Mouse (Mus musculus) forebrain, embryonic 14.5 days (tissue): ENCODE data around the gene Arid1b. TPM values are rescaled to one million over a fixed set of nuclear protein-coding genes. Genes with fewer than 3 reads are reported as not detected.
A peak's percentile ranks its signal among the peaks of the same experiment; 100 is the strongest.

Source experiments
- ATAC-seq: fragments of 200-750 bp; cut with Nextera tagmentation; 2 replicates; pipeline ENCODE4 v1.8.0; 2017; ENCODE audit warnings: mild to moderate bottlenecking, moderate library complexity
- DNase-seq: peaks from one replicate; pipeline ENCODE4 v3.0.0-alpha.2; 2015; ENCODE audit warnings: low spot score
- H3K27ac ChIP-seq: fragments of 300-500 bp; sonication (generic); 2 replicates; pipeline ENCODE4 v1.5.1; 2014; ENCODE audit warnings: low read depth, mild to moderate bottlenecking, control low read depth, low read length, moderate library complexity
- H3K27me3 ChIP-seq: fragments of 300-500 bp; sonication (generic); replicated peaks from 2 replicates; pipeline ENCODE4 v1.6.1; 2014; ENCODE audit warnings: low read length, control low read depth, mixed read lengths; ENCODE audit not compliant: control insufficient read depth, insufficient read depth
- H3K36me3 ChIP-seq: fragments of 300-500 bp; sonication (generic); 2 replicates; pipeline ENCODE4 v1.6.1; 2014; ENCODE audit warnings: low read length, control low read depth; ENCODE audit not compliant: control insufficient read depth, insufficient read depth
- H3K4me1 ChIP-seq: fragments of 300-500 bp; sonication (generic); 2 replicates; pipeline ENCODE4 v1.6.1; 2014; ENCODE audit warnings: antibody characterized with exemption, low read length, control low read depth; ENCODE audit not compliant: control insufficient read depth, insufficient read depth
- H3K4me2 ChIP-seq: fragments of 300-500 bp; sonication (generic); 2 replicates; pipeline ENCODE4 v1.6.1; 2014; ENCODE audit warnings: mild to moderate bottlenecking, control low read depth, low read length
- H3K4me3 ChIP-seq: fragments of 300-500 bp; sonication (generic); 2 replicates; pipeline ENCODE4 v1.5.1; 2014; ENCODE audit warnings: low read depth, low read length, control low read depth
- H3K9ac ChIP-seq: fragments of 300-500 bp; sonication (generic); 2 replicates; pipeline ENCODE4 v1.6.1; 2014; ENCODE audit warnings: mild to moderate bottlenecking, low read length, control low read depth, moderate library complexity
- H3K9me3 ChIP-seq: fragments of 300-500 bp; sonication (generic); replicated peaks from 2 replicates; pipeline ENCODE4 v1.6.1; 2016; ENCODE audit warnings: low read length, control low read depth, mixed read lengths; ENCODE audit not compliant: control insufficient read depth
- WGBS: fragments of 180-500 bp; shearing (Covaris S2); extraction: QIAGEN DNeasy Blood & Tissue Kit; methylation state at CpG from one replicate; pipeline ENCODE4 v1.1.7; 2014; 5-methylcytosine and 5-hydroxymethylcytosine counted together
- polyA plus RNA-seq: library from polyadenylated mRNA; unstranded; fragments of >200 nt; fragmentation: Nextera tagmentation; extraction: Ambion mirVana; gene quantifications from 2 replicates; pipeline ENCODE4 v1.2.1, GENCODE M21; 2014

Gene Arid1b
- polyA plus RNA-seq, 1 experiment from 2014 or later: 11.1 TPM

GRCm38 (mm10) chr17:5323746-5324145, 329.6 kb downstream of the Arid1b start:
- Histone ChIP-seq H3K27ac (peak overlapping the region; percentile 61; the same call in 1 of the 2 replicates), H3K4me1 (peaks cover 21% of the 10 kb centered on the region), H3K36me3 (peaks cover 50% of the 10 kb centered on the region), H3K27me3 (no peaks in the 10 kb centered on the region), H3K4me2 (no peak overlapping the region), H3K9me3 (no peaks in the 10 kb centered on the region), H3K4me3 (no peak overlapping the region), H3K9ac (no peak overlapping the region)
- DNase-seq: no peak
- 18% methylated on average over 1 of the region's 1 CpGs for WGBS
- ATAC-seq: no peak

- peaks cover 21% of the 10 kb centered on the region for H3K4me1 ChIP-seq
- no peaks in the 10 kb centered on the region for H3K9me3 ChIP-seq
- H3K27me3 ChIP-seq: no peaks in the 10 kb centered on the region
- H3K27ac ChIP-seq: peak overlapping the region; percentile 46
- no peak overlapping the region for H3K4me2 ChIP-seq
- ATAC-seq: peak; percentile 64
- H3K36me3 ChIP-seq: peaks cover 50% of the 10 kb centered on the region
- no peak overlapping the region for H3K9ac ChIP-seq
- no peak overlapping the region for H3K4me3 ChIP-seq
- peak; percentile 73 for DNase-seq
- 28% methylated on average over 10 of the region's 10 CpGs for WGBS
Measured at GRCm38 (mm10) chr17:5324236-5324876, 330.2 kb downstream of the Arid1b start.

- peaks cover 21% of the 10 kb centered on the region for H3K4me1 ChIP-seq
- no peak overlapping the region for H3K4me3 ChIP-seq
- H3K9ac ChIP-seq: no peak overlapping the region
- 88% methylated on average over 7 of the region's 7 CpGs for WGBS
- DNase-seq (no peak), ATAC-seq (no peak)
- H3K9me3 ChIP-seq: no peaks in the 10 kb centered on the region
- no peaks in the 10 kb centered on the region for H3K27me3 ChIP-seq
- no peak overlapping the region for H3K27ac ChIP-seq
- no peak overlapping the region for H3K4me2 ChIP-seq
- peaks cover 50% of the 10 kb centered on the region for H3K36me3 ChIP-seq
Measured at GRCm38 (mm10) chr17:5326689-5327088, 332.6 kb downstream of the Arid1b start.

GRCm38 (mm10) chr17:5327480-5328180, 333.5 kb downstream of the Arid1b start:
- ATAC-seq: peak; percentile 46; the same call in 1 of the 2 replicates

GRCm38 (mm10) chr17:5329478-5329877, 335.3 kb downstream of the Arid1b start:
- no peak overlapping the region for H3K9ac ChIP-seq
- H3K4me1 ChIP-seq: peaks cover 6% of the 10 kb centered on the region
- H3K36me3 ChIP-seq: peaks cover 67% of the 10 kb centered on the region
- H3K27ac ChIP-seq: no peak overlapping the region
- no peak for ATAC-seq
- WGBS: 75% methylated on average over 4 of the region's 4 CpGs
- no peak overlapping the region for H3K4me2 ChIP-seq
- no peaks in the 10 kb centered on the region for H3K27me3 ChIP-seq
- H3K9me3 ChIP-seq: no peaks in the 10 kb centered on the region
- H3K4me3 ChIP-seq: no peak overlapping the region
- DNase-seq: no peak

More at GRCm38 (mm10) chr17:5327480-5328180, 333.5 kb downstream of the Arid1b start:
- peak; percentile 66 for DNase-seq
- Histone ChIP-seq H3K9me3 (no peaks in the 10 kb centered on the region), H3K9ac (no peak overlapping the region), H3K27ac (no peak overlapping the region), H3K4me3 (no peak overlapping the region), H3K27me3 (no peaks in the 10 kb centered on the region), H3K4me1 (peaks cover 20% of the 10 kb centered on the region), H3K36me3 (peaks cover 51% of the 10 kb centered on the region), H3K4me2 (no peak overlapping the region)
- 83% methylated on average over 12 of the region's 12 CpGs for WGBS

GRCm38 (mm10) chr17:5330063-5330462, 335.9 kb downstream of the Arid1b start:
- peaks cover 2% of the 10 kb centered on the region; the same call in 1 of the 2 replicates for H3K4me1 ChIP-seq
- H3K4me3 ChIP-seq: no peak overlapping the region
- H3K36me3 ChIP-seq: peaks cover 73% of the 10 kb centered on the region
- no peaks in the 10 kb centered on the region for H3K9me3 ChIP-seq
- no peak overlapping the region for H3K27ac ChIP-seq
- no peak for ATAC-seq
- WGBS: 61% methylated on average over 6 of the region's 6 CpGs
- DNase-seq: no peak
- H3K27me3 ChIP-seq: no peaks in the 10 kb centered on the region
- no peak overlapping the region for H3K4me2 ChIP-seq
- H3K9ac ChIP-seq: no peak overlapping the region

- no peaks in the 10 kb centered on the region for H3K27me3 ChIP-seq
- no peak overlapping the region for H3K9ac ChIP-seq
- H3K9me3 ChIP-seq: no peaks in the 10 kb centered on the region
- peaks cover 75% of the 10 kb centered on the region for H3K36me3 ChIP-seq
- H3K4me3 ChIP-seq: no peak overlapping the region
- H3K4me2 ChIP-seq: no peak overlapping the region
- WGBS: 92% methylated on average over 7 of the region's 7 CpGs
- no peaks in the 10 kb centered on the region for H3K4me1 ChIP-seq
- no peak overlapping the region for H3K27ac ChIP-seq
- DNase-seq (no peak), ATAC-seq (no peak)
Measured at GRCm38 (mm10) chr17:5330644-5331043, 336.5 kb downstream of the Arid1b start.

- H3K9me3 ChIP-seq: no peaks in the 10 kb centered on the region
- H3K4me2 ChIP-seq: no peak overlapping the region
- 76% methylated on average over 1 of the region's 1 CpGs for WGBS
- H3K4me1 ChIP-seq: no peaks in the 10 kb centered on the region
- H3K4me3 ChIP-seq: no peak overlapping the region
- no peak for DNase-seq
- no peak overlapping the region for H3K27ac ChIP-seq
- no peak for ATAC-seq
- no peaks in the 10 kb centered on the region for H3K27me3 ChIP-seq
- H3K9ac ChIP-seq: no peak overlapping the region
- peaks cover 82% of the 10 kb centered on the region for H3K36me3 ChIP-seq
Measured at GRCm38 (mm10) chr17:5331387-5331786, 337.3 kb downstream of the Arid1b start.

GRCm38 (mm10) chr17:5334567-5334966, 340.4 kb downstream of the Arid1b start:
- WGBS: 93% methylated on average over 7 of the region's 7 CpGs
- peaks cover 87% of the 10 kb centered on the region for H3K36me3 ChIP-seq

More at GRCm38 (mm10) chr17:5334567-5334966, 340.4 kb downstream of the Arid1b start:
- DNase-seq: no peak
- no peak overlapping the region for H3K4me3 ChIP-seq
- H3K4me2 ChIP-seq: no peak overlapping the region
- H3K4me1 ChIP-seq: no peaks in the 10 kb centered on the region
- H3K27me3 ChIP-seq: no peaks in the 10 kb centered on the region
- no peak overlapping the region for H3K27ac ChIP-seq
- no peaks in the 10 kb centered on the region for H3K9me3 ChIP-seq
- no peak for ATAC-seq
- no peak overlapping the region for H3K9ac ChIP-seq
